Mouse (Mus musculus): ENCODE measurements around the gene Mob3c. TPM values are rescaled to one million over a fixed set of nuclear protein-coding genes. Genes with fewer than 3 reads are reported as not detected.

Mob3c gene
- polyA plus RNA-seq, 1 experiment = 3.5 TPM

DNA sequence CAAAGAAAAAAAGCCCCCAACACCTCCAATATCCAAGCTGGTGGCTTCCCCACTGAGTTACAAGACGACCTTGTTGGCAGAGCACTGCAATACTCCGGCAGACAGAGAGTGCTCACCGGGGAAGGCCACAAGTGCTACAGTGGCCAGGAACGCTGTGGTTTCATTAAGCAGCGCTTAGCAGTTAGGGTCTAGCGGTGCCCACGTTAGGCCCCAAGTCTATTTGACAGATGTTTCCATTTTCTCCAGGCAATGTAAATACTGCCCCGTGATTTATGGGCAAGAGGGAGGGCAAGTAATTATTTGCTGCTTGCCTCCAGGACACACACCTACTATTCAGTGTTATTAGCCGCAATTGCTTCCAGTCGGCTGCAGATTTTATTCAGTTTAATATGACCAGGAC, 36.0 kb downstream of the Mob3c start:
- Histone ChIP-seq H3K79me2 (ENCODE audit: control insufficient read depth, insufficient read depth) (no peaks in the 10 kb centered on the region), H3K27me3 (ENCODE audit: control insufficient read depth, insufficient read depth, insufficient read length) (no peaks in the 10 kb centered on the region), H3K79me3 (ENCODE audit: low read depth) (no peaks in the 10 kb centered on the region), H3K4me3 (ENCODE audit: insufficient read depth, poor library complexity, severe bottlenecking) (no peak overlapping the region), H3K36me3 (ENCODE audit: control insufficient read depth, insufficient read depth) (peaks cover 11% of the 10 kb centered on the region), H3ac (ENCODE audit: control insufficient read depth, insufficient read length, low read depth) (no peak overlapping the region)
- TF ChIP-seq MAX (IDR thresholded peaks at IDR 0.05) = no peak
- no peak for TF ChIP-seq MYOD1 (IDR thresholded peaks at IDR 0.05; ENCODE audit: control insufficient read depth, insufficient read length, low read depth)
- no peak for TF ChIP-seq CEBPB (IDR thresholded peaks at IDR 0.05; ENCODE audit: low read depth)
- TF ChIP-seq MYOG (IDR thresholded peaks at IDR 0.05; ENCODE audit: control insufficient read depth, extremely low read depth, insufficient read length) = no peak
- TF ChIP-seq CTCF (IDR thresholded peaks at IDR 0.05; ENCODE audit: control insufficient read depth, insufficient read depth, insufficient read length) = no peak
- no peak for TF ChIP-seq USF1 (IDR thresholded peaks at IDR 0.05; ENCODE audit: low read depth)
- no peak for TF ChIP-seq FOSL1 (IDR thresholded peaks at IDR 0.05; ENCODE audit: insufficient read depth, low read length, poor library complexity, severe bottlenecking)

DNA sequence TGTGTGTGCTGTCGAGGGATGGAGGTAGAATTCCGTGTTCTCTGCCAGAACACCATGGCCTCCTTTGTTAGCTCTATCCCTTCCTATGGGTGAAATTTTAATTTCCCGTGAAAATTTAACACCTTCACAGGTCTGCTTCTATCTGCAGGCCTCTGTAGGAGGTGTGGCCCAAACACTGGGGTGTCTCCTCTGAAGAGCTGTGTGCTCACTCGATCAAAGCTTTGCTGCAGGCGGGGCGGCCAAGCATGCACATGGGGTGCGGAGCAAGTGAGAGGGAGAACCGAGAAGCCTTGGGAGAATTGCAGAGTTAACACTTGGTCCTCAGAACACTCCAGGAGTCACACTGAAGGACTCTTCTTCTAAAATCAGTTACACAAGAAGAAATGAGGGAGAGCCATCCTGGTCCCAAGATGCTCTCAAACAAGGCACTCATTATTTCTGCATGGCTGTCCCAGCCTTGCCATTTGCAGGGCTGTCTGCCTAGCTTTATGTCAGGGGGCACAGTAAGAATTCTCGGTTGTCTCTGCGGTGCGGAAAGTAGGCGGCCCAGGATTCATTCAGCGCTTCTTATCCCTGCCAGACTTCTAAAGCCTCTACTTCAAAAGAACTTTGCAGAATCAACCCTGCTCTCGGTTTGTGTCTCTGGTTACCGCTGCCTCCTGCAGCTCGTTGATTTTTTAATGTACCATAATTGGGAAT, 41.8 kb downstream of the Mob3c start:
- H3K79me3 ChIP-seq (ENCODE audit: low read depth) = no peaks in the 10 kb centered on the region
- H3ac ChIP-seq (ENCODE audit: control insufficient read depth, insufficient read length, low read depth) = no peak overlapping the region
- TF ChIP-seq CTCF (IDR thresholded peaks at IDR 0.05; ENCODE audit: control insufficient read depth, insufficient read depth, insufficient read length) (no peak), MYOG (IDR thresholded peaks at IDR 0.05; ENCODE audit: control insufficient read depth, extremely low read depth, insufficient read length) (no peak), USF1 (IDR thresholded peaks at IDR 0.05; ENCODE audit: low read depth) (no peak), MYOD1 (IDR thresholded peaks at IDR 0.05; ENCODE audit: control insufficient read depth, insufficient read length, low read depth) (no peak), FOSL1 (IDR thresholded peaks at IDR 0.05; ENCODE audit: insufficient read depth, low read length, poor library complexity, severe bottlenecking) (no peak), CEBPB (IDR thresholded peaks at IDR 0.05; ENCODE audit: low read depth) (no peak), MAX (IDR thresholded peaks at IDR 0.05) (no peak)
- H3K4me3 ChIP-seq (ENCODE audit: insufficient read depth, poor library complexity, severe bottlenecking) = no peak overlapping the region
- H3K79me2 ChIP-seq (ENCODE audit: control insufficient read depth, insufficient read depth) = no peaks in the 10 kb centered on the region
- no peaks in the 10 kb centered on the region for H3K27me3 ChIP-seq (ENCODE audit: control insufficient read depth, insufficient read depth, insufficient read length)
- peaks cover 19% of the 10 kb centered on the region for H3K36me3 ChIP-seq (ENCODE audit: control insufficient read depth, insufficient read depth)

DNA sequence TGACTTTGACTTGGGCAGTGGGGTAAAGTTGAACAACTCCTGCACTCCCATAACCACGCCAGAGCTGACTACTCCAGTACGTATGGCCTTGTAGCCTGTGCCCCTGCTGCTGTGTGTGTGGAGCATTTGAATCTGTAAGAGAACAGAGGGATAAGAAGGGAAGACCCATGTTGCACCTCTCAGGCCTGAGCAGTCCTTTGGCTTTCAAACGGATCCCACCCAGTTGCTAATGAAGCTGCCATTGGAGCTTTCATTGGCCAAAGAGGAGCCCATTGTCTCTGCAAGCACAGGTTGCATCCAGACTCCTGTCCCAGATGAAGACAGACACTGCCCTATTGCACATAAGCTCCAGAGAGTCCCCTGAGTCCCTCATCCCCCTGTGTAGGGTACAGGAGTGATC, 45.3 kb downstream of the Mob3c start:
- peaks cover 19% of the 10 kb centered on the region for H3K36me3 ChIP-seq (ENCODE audit: control insufficient read depth, insufficient read depth)
- TF ChIP-seq CEBPB (IDR thresholded peaks at IDR 0.05; ENCODE audit: low read depth) (no peak), USF1 (IDR thresholded peaks at IDR 0.05; ENCODE audit: low read depth) (no peak), FOSL1 (IDR thresholded peaks at IDR 0.05; ENCODE audit: insufficient read depth, low read length, poor library complexity, severe bottlenecking) (no peak), MYOG (IDR thresholded peaks at IDR 0.05; ENCODE audit: control insufficient read depth, extremely low read depth, insufficient read length) (no peak), MYOD1 (IDR thresholded peaks at IDR 0.05; ENCODE audit: control insufficient read depth, insufficient read length, low read depth) (no peak), CTCF (IDR thresholded peaks at IDR 0.05; ENCODE audit: control insufficient read depth, insufficient read depth, insufficient read length) (no peak), MAX (IDR thresholded peaks at IDR 0.05) (no peak)

DNA sequence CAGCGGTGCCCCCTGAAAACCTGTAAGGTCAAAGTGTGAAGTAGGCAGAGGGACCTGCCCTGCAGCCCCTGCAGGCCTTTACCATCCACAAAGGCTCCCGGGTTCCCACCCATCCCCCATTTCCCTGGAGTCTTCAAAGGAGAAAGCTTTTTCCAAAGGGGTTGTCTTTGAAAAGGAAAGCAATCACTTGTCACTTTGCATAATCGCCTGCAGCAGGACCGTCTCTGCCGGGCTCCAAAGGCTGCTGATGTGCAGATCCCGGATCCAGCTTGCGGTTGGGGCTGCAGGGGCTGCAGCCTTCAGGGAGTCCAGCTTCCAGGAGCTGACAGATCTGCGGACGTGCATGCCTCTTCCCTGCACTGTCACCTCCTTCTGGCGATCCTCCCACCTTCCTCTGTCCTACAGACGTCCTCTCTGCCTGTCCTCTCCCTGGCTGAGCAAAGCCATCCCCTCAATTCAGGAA, 50.4 kb downstream of the Mob3c start:
- H3K79me3 ChIP-seq (ENCODE audit: low read depth) = no peaks in the 10 kb centered on the region
- no peak overlapping the region for H3K4me3 ChIP-seq (ENCODE audit: insufficient read depth, poor library complexity, severe bottlenecking)
- TF ChIP-seq MYOG (IDR thresholded peaks at IDR 0.05; ENCODE audit: control insufficient read depth, extremely low read depth, insufficient read length) (no peak), FOSL1 (IDR thresholded peaks at IDR 0.05; ENCODE audit: insufficient read depth, low read length, poor library complexity, severe bottlenecking) (no peak), MYOD1 (IDR thresholded peaks at IDR 0.05; ENCODE audit: control insufficient read depth, insufficient read length, low read depth) (no peak), CTCF (IDR thresholded peaks at IDR 0.05; ENCODE audit: control insufficient read depth, insufficient read depth, insufficient read length) (no peak), USF1 (IDR thresholded peaks at IDR 0.05; ENCODE audit: low read depth) (no peak), CEBPB (IDR thresholded peaks at IDR 0.05; ENCODE audit: low read depth) (no peak), MAX (IDR thresholded peaks at IDR 0.05) (no peak)
- no peaks in the 10 kb centered on the region for H3K79me2 ChIP-seq (ENCODE audit: control insufficient read depth, insufficient read depth)
- H3ac ChIP-seq (ENCODE audit: control insufficient read depth, insufficient read length, low read depth) = no peak overlapping the region
- peaks cover 6% of the 10 kb centered on the region for H3K36me3 ChIP-seq (ENCODE audit: control insufficient read depth, insufficient read depth)
- H3K27me3 ChIP-seq (ENCODE audit: control insufficient read depth, insufficient read depth, insufficient read length) = no peaks in the 10 kb centered on the region

More for the DNA sequence above, 45.3 kb downstream of the Mob3c start:
- H3ac ChIP-seq (ENCODE audit: control insufficient read depth, insufficient read length, low read depth) = no peak overlapping the region
- H3K79me2 ChIP-seq (ENCODE audit: control insufficient read depth, insufficient read depth) = no peaks in the 10 kb centered on the region
- H3K4me3 ChIP-seq (ENCODE audit: insufficient read depth, poor library complexity, severe bottlenecking) = no peak overlapping the region
- H3K27me3 ChIP-seq (ENCODE audit: control insufficient read depth, insufficient read depth, insufficient read length) = no peaks in the 10 kb centered on the region
- H3K79me3 ChIP-seq (ENCODE audit: low read depth) = no peaks in the 10 kb centered on the region

DNA sequence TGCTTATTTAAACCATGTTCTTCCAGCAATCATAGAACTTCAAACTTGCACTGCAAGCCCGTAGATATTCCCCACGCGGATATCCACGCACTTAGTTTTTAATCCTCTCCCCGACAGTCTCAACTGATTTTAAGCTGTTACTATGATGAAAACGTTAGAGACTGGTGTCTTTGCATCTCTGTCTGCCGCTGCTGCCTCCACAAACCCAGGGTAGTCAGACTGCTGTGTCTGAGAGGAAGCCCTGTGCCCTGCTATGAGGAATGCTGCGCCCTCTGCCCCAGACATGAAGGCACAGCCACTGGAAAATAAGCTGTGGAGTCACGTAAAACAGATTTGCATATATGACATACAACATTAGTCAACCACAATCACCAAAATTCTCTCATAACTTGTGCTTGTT, 50.9 kb downstream of the Mob3c start:
- Histone ChIP-seq H3K4me3 (ENCODE audit: insufficient read depth, poor library complexity, severe bottlenecking) (no peak overlapping the region), H3K79me3 (ENCODE audit: low read depth) (no peaks in the 10 kb centered on the region), H3K36me3 (ENCODE audit: control insufficient read depth, insufficient read depth) (peaks cover under 1% of the 10 kb centered on the region), H3ac (ENCODE audit: control insufficient read depth, insufficient read length, low read depth) (no peak overlapping the region), H3K79me2 (ENCODE audit: control insufficient read depth, insufficient read depth) (no peaks in the 10 kb centered on the region), H3K27me3 (ENCODE audit: control insufficient read depth, insufficient read depth, insufficient read length) (no peaks in the 10 kb centered on the region)
- TF ChIP-seq FOSL1 (IDR thresholded peaks at IDR 0.05; ENCODE audit: insufficient read depth, low read length, poor library complexity, severe bottlenecking) (no peak), USF1 (IDR thresholded peaks at IDR 0.05; ENCODE audit: low read depth) (no peak), CEBPB (IDR thresholded peaks at IDR 0.05; ENCODE audit: low read depth) (no peak), MYOG (IDR thresholded peaks at IDR 0.05; ENCODE audit: control insufficient read depth, extremely low read depth, insufficient read length) (no peak), CTCF (IDR thresholded peaks at IDR 0.05; ENCODE audit: control insufficient read depth, insufficient read depth, insufficient read length) (no peak), MAX (IDR thresholded peaks at IDR 0.05) (no peak), MYOD1 (IDR thresholded peaks at IDR 0.05; ENCODE audit: control insufficient read depth, insufficient read length, low read depth) (no peak)

All from C2C12 (cell line).